Mouse (Mus musculus) myocyte (in vitro differentiated cells): ENCODE data around the gene Plekha7.

ENCODE experiments used
- CEBPB ChIP-seq: IDR thresholded peaks from 2 replicates; pipeline ENCODE4 v1.6.1; 2011; ENCODE audit warnings: mild to moderate bottlenecking, moderate library complexity; ENCODE audit not compliant: poor library complexity, insufficient read depth, severe bottlenecking
- E2F4 ChIP-seq: IDR thresholded peaks from one replicate; pipeline ENCODE4 v1.6.1; 2011; ENCODE audit warnings: mild to moderate bottlenecking, control low read depth, moderate library complexity; ENCODE audit not compliant: insufficient read depth
- MYOD1 ChIP-seq, 3 experiments: IDR thresholded peaks; one replicate each; pipeline ENCODE4 v1.6.1; 2011; ENCODE audit warnings: control low read depth in 2 of 3, low read depth in 2 of 3, mild to moderate bottlenecking in 2 of 3, moderate library complexity in 1 of 3; ENCODE audit not compliant: insufficient read length in 2 of 3, control insufficient read depth in 1 of 3
- POLR2A ChIP-seq: IDR thresholded peaks from one replicate; pipeline ENCODE4 v1.6.1; 2011; ENCODE audit warnings: low read depth, mild to moderate bottlenecking, control low read depth, moderate library complexity; ENCODE audit not compliant: insufficient read length
- POLR2AphosphoS2 ChIP-seq: IDR thresholded peaks from one replicate; pipeline ENCODE4 v1.6.1; 2011; ENCODE audit warnings: low read depth, control low read depth; ENCODE audit not compliant: insufficient read length
- TCF12 ChIP-seq: IDR thresholded peaks from one replicate; pipeline ENCODE4 v1.6.1; 2011; ENCODE audit warnings: mild to moderate bottlenecking, control low read depth; ENCODE audit not compliant: poor library complexity, insufficient read depth, severe bottlenecking
- TCF3 ChIP-seq: IDR thresholded peaks from one replicate; pipeline ENCODE4 v1.6.1; 2011; ENCODE audit warnings: low read depth, control low read depth; ENCODE audit not compliant: insufficient read length

DNA sequence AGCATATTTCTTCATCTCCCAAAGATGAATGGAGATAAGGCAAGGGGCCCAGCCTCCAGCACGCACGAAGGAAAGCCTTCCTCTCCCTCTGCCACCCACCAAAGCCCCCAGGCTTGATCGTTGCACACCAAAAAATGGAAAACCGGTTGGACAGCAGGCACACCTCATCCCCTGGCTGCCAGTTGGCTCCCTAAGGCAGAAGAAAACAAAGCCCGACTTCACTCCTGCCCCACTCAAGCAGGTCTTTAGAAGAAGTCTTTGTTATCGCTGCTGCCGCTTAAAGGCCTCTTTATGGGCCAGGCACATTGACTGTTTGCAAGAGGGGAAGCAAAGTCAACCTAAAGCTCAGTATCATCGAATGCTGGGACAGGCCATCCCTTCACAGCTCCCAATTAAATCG, 29.9 kb downstream of the Plekha7 start:
- TF ChIP-seq POLR2A (no peak), TCF12 (no peak), E2F4 (no peak), CEBPB (no peak), POLR2AphosphoS2 (no peak), TCF3 (no peak), MYOD1 (IDR thresholded peaks at IDR 0.05; ENCODE audit: control insufficient read depth in 1 of 3, insufficient read length in 2 of 3, low read depth in 2 of 3) (no peak)
